Mouse (Mus musculus) liver, embryonic 14.5 days (tissue): ENCODE results near the gene Cotl1.

Experiments used
- CTCF ChIP-seq: IDR thresholded peaks from 2 replicates; pipeline ENCODE4 v1.5.1; 2016; ENCODE audit warnings: antibody characterized with exemption, low read depth, control low read depth
- EP300 ChIP-seq: IDR thresholded peaks from 2 replicates; pipeline ENCODE4 v1.6.1; 2016; ENCODE audit warnings: antibody characterized with exemption, low read depth

- TF ChIP-seq CTCF, result no peak
- TF ChIP-seq EP300, result no peak
Observed at GRCm38 (mm10) chr8:119807687-119808086, 32.7 kb downstream of the Cotl1 start.
